Mouse (Mus musculus) neural tube, embryonic 13.5 days (tissue): ENCODE results near the gene Tchp. TPM values are rescaled to one million over a fixed set of nuclear protein-coding genes. Genes with fewer than 3 reads are reported as not detected.
A peak's percentile ranks its signal among the peaks of the same experiment; 100 is the strongest.

Experiments
- ATAC-seq: fragments of 200-750 bp; cut with Nextera tagmentation; 2 replicates; pipeline ENCODE4 v1.8.0; 2017; ENCODE audit warnings: low read depth, mild to moderate bottlenecking, moderate TSS enrichment, moderate library complexity
- H3K27ac ChIP-seq: fragments of 300-500 bp; sonication (generic); replicated peaks from 2 replicates; pipeline ENCODE4 v1.5.1; 2015; ENCODE audit warnings: moderate library complexity, mild to moderate bottlenecking, inconsistent platforms
- H3K27me3 ChIP-seq: fragments of 300-500 bp; sonication (generic); 2 replicates; pipeline ENCODE4 v1.6.1; 2015; ENCODE audit warnings: mild to moderate bottlenecking, inconsistent platforms
- H3K36me3 ChIP-seq: fragments of 300-500 bp; sonication (generic); 2 replicates; pipeline ENCODE4 v1.6.1; 2015; ENCODE audit warnings: mild to moderate bottlenecking, inconsistent platforms
- H3K4me1 ChIP-seq: fragments of 300-500 bp; sonication (generic); replicated peaks from 2 replicates; pipeline ENCODE4 v1.6.1; 2015; ENCODE audit warnings: inconsistent platforms
- H3K4me2 ChIP-seq: fragments of 300-500 bp; sonication (generic); 2 replicates; pipeline ENCODE4 v1.6.1; 2015; ENCODE audit warnings: inconsistent platforms, mild to moderate bottlenecking, moderate library complexity
- H3K4me3 ChIP-seq: fragments of 300-500 bp; sonication (generic); 2 replicates; pipeline ENCODE4 v1.5.1; 2015; ENCODE audit warnings: mild to moderate bottlenecking, inconsistent platforms
- H3K9ac ChIP-seq: fragments of 300-500 bp; sonication (generic); 2 replicates; pipeline ENCODE4 v1.6.1; 2015; ENCODE audit warnings: moderate library complexity, mild to moderate bottlenecking, inconsistent platforms
- H3K9me3 ChIP-seq: fragments of 300-500 bp; sonication (generic); 2 replicates; pipeline ENCODE4 v1.6.1; 2016; ENCODE audit warnings: inconsistent platforms
- WGBS: fragments of 180-500 bp; shearing (Covaris S2); methylation state at CpG from one replicate; pipeline ENCODE4 v1.1.7; 2015; 5-methylcytosine and 5-hydroxymethylcytosine counted together
- polyA plus RNA-seq: library from polyadenylated mRNA; unstranded; fragments of >200 nt; fragmentation: Nextera tagmentation; extraction: Ambion mirVana; gene quantifications from 2 replicates; pipeline ENCODE4 v1.2.1, GENCODE M21; 2015

The Tchp gene
- polyA plus RNA-seq, 1 experiment from 2014 or later, result 18.3 TPM

GRCm38 (mm10) chr5:114699015-114699414, 8.5 kb upstream of the Tchp start:
- Histone ChIP-seq H3K4me1 (no peaks in the 10 kb centered on the region), H3K36me3 (no peaks in the 10 kb centered on the region), H3K4me2 (no peak overlapping the region), H3K9ac (no peak overlapping the region), H3K27ac (no peak overlapping the region), H3K27me3 (peaks cover 4% of the 10 kb centered on the region; the same call in 1 of the 2 replicates), H3K4me3 (no peak overlapping the region), H3K9me3 (no peaks in the 10 kb centered on the region)
- ATAC-seq, result no peak
- 62% methylated on average over 7 of the region's 7 CpGs for WGBS

DNA sequence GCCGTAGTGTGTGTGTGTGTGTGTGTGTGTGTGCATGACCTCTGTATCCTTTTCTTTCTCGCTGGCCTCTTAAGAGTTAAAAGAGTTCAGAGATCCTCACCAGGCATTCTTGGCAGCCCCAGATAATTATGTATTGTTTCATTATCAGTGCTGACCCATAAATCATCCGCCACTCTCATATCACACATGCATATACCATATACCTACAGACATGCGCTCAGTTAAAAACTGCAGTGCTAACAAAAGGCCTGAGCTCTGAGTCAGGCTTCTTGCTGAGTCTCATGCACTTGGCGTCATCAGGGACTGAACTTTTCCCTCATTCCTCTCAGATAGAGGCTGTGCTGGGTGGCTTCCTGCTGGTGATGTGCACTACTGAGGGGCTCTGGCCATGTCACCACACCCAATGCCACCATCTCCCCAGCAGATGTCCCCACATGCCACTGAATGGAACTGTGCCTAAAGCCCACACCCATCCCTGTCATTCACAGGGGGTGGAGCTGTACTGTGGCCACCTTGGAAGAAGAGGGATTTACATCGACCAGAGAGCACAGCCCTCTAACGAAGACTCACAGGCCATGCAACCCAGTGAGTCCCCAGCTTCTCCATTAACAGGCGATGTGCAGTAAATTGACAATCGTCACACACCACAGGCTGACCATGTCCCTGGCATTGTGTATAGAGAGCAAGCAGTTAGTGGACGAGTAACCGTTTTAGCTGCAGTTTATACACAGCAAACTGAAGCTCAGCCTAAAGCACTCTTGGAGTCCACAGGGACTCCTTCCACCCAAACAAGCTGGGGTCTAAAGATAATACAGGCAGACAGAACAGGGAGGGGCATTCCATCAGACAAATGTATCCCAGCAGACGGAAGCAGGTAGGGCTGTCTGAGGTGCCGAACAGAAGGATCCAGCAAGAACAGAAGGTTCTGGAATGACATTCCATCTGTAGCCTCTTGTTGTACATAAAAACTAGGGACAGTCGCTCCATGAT, 4.9 kb upstream of the Tchp start:
- no peak overlapping the region for H3K27ac ChIP-seq
- ATAC-seq, result no peak
- H3K4me1 ChIP-seq, result no peaks in the 10 kb centered on the region
- H3K9me3 ChIP-seq, result no peaks in the 10 kb centered on the region
- no peaks in the 10 kb centered on the region for H3K36me3 ChIP-seq
- WGBS, result 62% methylated on average over 14 of the region's 14 CpGs
- no peak overlapping the region for H3K4me3 ChIP-seq
- no peak overlapping the region for H3K4me2 ChIP-seq
- no peaks in the 10 kb centered on the region for H3K27me3 ChIP-seq
- peak overlapping the region; percentile 31; the same call in 1 of the 2 replicates for H3K9ac ChIP-seq

- 51% methylated on average over 15 of the region's 15 CpGs for WGBS
- ATAC-seq, result no peak
- H3K9ac ChIP-seq, result peak overlapping the region; percentile 76
- H3K4me1 ChIP-seq, result peaks cover 8% of the 10 kb centered on the region
- H3K27ac ChIP-seq, result no peak overlapping the region
- no peaks in the 10 kb centered on the region for H3K27me3 ChIP-seq
- H3K4me3 ChIP-seq, result peak overlapping the region; percentile 75
- peak overlapping the region; percentile 69 for H3K4me2 ChIP-seq
- H3K36me3 ChIP-seq, result peaks cover 43% of the 10 kb centered on the region
- no peaks in the 10 kb centered on the region for H3K9me3 ChIP-seq
Measured at GRCm38 (mm10) chr5:114708491-114708890, 931 bp downstream of the Tchp start.

DNA sequence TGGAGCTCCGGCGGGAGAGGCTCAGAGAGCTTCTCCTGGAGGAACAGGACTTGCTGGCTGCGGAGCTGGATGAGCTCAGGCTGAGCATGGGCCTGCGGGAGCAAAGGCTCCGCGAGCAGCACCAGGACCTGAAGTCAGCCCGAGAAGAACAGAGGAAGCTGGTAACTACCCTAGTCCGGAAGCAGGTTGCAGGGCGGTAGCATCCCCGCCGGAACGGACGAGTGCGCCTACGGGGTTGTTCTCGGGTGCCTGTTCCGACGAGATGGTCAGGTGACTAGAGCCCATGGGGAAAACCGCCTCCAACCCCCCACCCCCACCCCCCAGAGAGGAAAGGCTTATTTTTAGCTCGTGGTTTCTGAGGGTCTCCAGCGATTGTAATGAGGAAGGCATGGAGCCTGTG, 1.8 kb downstream of the Tchp start:
- Histone ChIP-seq H3K36me3 (peaks cover 52% of the 10 kb centered on the region), H3K27ac (no peak overlapping the region), H3K4me2 (no peak overlapping the region), H3K9ac (no peak overlapping the region), H3K9me3 (no peaks in the 10 kb centered on the region), H3K4me3 (no peak overlapping the region), H3K4me1 (peaks cover 8% of the 10 kb centered on the region), H3K27me3 (no peaks in the 10 kb centered on the region)
- no peak for ATAC-seq
- 92% methylated on average over 21 of the region's 21 CpGs for WGBS

- WGBS, result 95% methylated on average over 18 of the region's 18 CpGs
- Histone ChIP-seq H3K36me3 (peaks cover 99% of the 10 kb centered on the region), H3K4me1 (no peaks in the 10 kb centered on the region), H3K9me3 (no peaks in the 10 kb centered on the region), H3K27ac (no peak overlapping the region), H3K4me2 (no peak overlapping the region), H3K9ac (no peak overlapping the region), H3K4me3 (no peak overlapping the region), H3K27me3 (no peaks in the 10 kb centered on the region)
- ATAC-seq, result no peak
Measured at GRCm38 (mm10) chr5:114714551-114714950, 7.0 kb downstream of the Tchp start.

- no peak for ATAC-seq
- Histone ChIP-seq H3K4me2 (no peak overlapping the region), H3K9ac (no peak overlapping the region), H3K4me1 (0 out of 2 replicates have a peak, but pooled peaks cover 6% of the 10 kb centered on the region), H3K4me3 (no peak overlapping the region), H3K9me3 (no peaks in the 10 kb centered on the region), H3K27ac (no peak overlapping the region), H3K27me3 (no peaks in the 10 kb centered on the region), H3K36me3 (peaks cover 99% of the 10 kb centered on the region)
- WGBS, result 92% methylated on average over 12 of the region's 12 CpGs
Measured at GRCm38 (mm10) chr5:114717292-114717691, 9.7 kb downstream of the Tchp start.

GRCm38 (mm10) chr5:114717937-114718336, 10.4 kb downstream of the Tchp start:
- Histone ChIP-seq H3K27ac (no peak overlapping the region), H3K4me2 (no peak overlapping the region), H3K4me3 (no peak overlapping the region), H3K36me3 (peaks cover 100% of the 10 kb centered on the region), H3K27me3 (no peaks in the 10 kb centered on the region), H3K9ac (no peak overlapping the region; the same call in 1 of the 2 replicates), H3K4me1 (0 out of 2 replicates have a peak, but pooled peaks cover 6% of the 10 kb centered on the region), H3K9me3 (no peaks in the 10 kb centered on the region)
- ATAC-seq, result no peak
- WGBS, result 95% methylated on average over 8 of the region's 8 CpGs

DNA sequence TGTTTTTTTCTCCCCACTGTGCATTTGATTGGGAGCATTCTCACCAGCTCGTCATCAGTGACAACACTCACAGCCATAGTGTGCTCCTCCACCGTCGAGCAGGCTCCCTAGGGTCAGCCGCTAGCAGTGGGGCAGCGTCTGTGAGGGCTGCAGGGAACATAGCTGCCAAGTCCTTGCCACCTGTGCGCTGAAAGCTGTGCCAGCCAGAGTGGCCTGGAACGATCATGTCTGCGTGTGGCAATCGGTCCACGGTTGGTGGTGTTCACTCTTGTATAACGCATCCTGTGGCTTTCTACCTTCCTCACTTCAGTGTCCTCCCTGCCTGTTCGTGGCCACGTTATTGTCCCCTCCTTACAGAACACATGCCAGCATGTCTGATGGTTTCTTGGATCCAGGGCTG, 10.9 kb downstream of the Tchp start:
- Histone ChIP-seq H3K36me3 (peaks cover 99% of the 10 kb centered on the region), H3K9me3 (no peaks in the 10 kb centered on the region), H3K4me2 (no peak overlapping the region), H3K27ac (no peak overlapping the region), H3K4me1 (0 out of 2 replicates have a peak, but pooled peaks cover 6% of the 10 kb centered on the region), H3K4me3 (no peak overlapping the region), H3K9ac (no peak overlapping the region), H3K27me3 (no peaks in the 10 kb centered on the region)
- ATAC-seq, result no peak
- 84% methylated on average over 13 of the region's 13 CpGs for WGBS

GRCm38 (mm10) chr5:114719003-114719927, 11.7 kb downstream of the Tchp start:
- Histone ChIP-seq H3K27ac (no peak overlapping the region), H3K4me3 (no peak overlapping the region), H3K4me1 (0 out of 2 replicates have a peak, but pooled peaks cover 6% of the 10 kb centered on the region), H3K9me3 (no peaks in the 10 kb centered on the region), H3K27me3 (no peaks in the 10 kb centered on the region), H3K36me3 (peaks cover 99% of the 10 kb centered on the region), H3K4me2 (no peak overlapping the region), H3K9ac (no peak overlapping the region)
- WGBS, result 90% methylated on average over 20 of the region's 20 CpGs
- no peak for ATAC-seq

- H3K27ac ChIP-seq, result no peak overlapping the region
- no peak overlapping the region for H3K4me3 ChIP-seq
- 96% methylated on average over 6 of the region's 6 CpGs for WGBS
- H3K36me3 ChIP-seq, result peaks cover 95% of the 10 kb centered on the region
- no peak overlapping the region for H3K9ac ChIP-seq
- 0 out of 2 replicates have a peak, but pooled peaks cover 6% of the 10 kb centered on the region for H3K4me1 ChIP-seq
- H3K9me3 ChIP-seq, result no peaks in the 10 kb centered on the region
- no peak for ATAC-seq
- H3K4me2 ChIP-seq, result no peak overlapping the region
- no peaks in the 10 kb centered on the region for H3K27me3 ChIP-seq
Measured at GRCm38 (mm10) chr5:114719928-114720270, 12.3 kb downstream of the Tchp start.

DNA sequence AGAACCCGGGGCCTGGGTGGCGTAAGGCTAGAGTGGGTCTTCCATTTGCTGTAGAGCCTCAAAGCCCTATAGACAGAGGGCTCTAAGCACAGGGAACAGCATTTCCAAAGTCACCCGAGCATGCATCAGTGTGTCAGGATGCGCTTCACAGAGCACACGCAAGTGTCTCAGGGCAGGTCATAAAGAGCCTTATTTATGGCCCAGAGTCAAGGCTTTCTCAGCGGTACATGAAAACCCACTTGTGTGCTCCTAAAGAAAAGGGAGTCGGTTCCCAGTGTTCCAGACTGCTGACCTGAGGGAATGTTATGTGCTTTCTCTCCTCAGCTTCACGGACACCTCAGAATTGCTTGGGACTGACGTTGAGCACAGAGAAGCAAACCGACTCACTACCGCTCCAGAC, 13.2 kb downstream of the Tchp start:
- H3K9ac ChIP-seq, result no peak overlapping the region
- no peak overlapping the region for H3K4me2 ChIP-seq
- no peak for ATAC-seq
- 71% methylated on average over 11 of the region's 11 CpGs for WGBS
- H3K27me3 ChIP-seq, result no peaks in the 10 kb centered on the region
- no peaks in the 10 kb centered on the region for H3K9me3 ChIP-seq
- H3K4me3 ChIP-seq, result no peak overlapping the region
- H3K27ac ChIP-seq, result no peak overlapping the region
- H3K36me3 ChIP-seq, result peaks cover 94% of the 10 kb centered on the region
- 0 out of 2 replicates have a peak, but pooled peaks cover 6% of the 10 kb centered on the region for H3K4me1 ChIP-seq

- Histone ChIP-seq H3K4me3 (no peak overlapping the region), H3K4me2 (no peak overlapping the region), H3K9me3 (no peaks in the 10 kb centered on the region), H3K27me3 (no peaks in the 10 kb centered on the region), H3K36me3 (peaks cover 88% of the 10 kb centered on the region), H3K9ac (no peak overlapping the region), H3K4me1 (0 out of 2 replicates have a peak, but pooled peaks cover 6% of the 10 kb centered on the region), H3K27ac (no peak overlapping the region)
- no peak for ATAC-seq
- WGBS, result 88% methylated on average over 10 of the region's 10 CpGs
Measured at GRCm38 (mm10) chr5:114721969-114722368, 14.4 kb downstream of the Tchp start.
